Mouse (Mus musculus): ENCODE results near the gene Tmem132c.

The Tmem132c gene

GRCm38 (mm10) chr5:127289659-127290058 lies 48.1 kb downstream of the Tmem132c start:
- DNase-seq = no peak

DNA sequence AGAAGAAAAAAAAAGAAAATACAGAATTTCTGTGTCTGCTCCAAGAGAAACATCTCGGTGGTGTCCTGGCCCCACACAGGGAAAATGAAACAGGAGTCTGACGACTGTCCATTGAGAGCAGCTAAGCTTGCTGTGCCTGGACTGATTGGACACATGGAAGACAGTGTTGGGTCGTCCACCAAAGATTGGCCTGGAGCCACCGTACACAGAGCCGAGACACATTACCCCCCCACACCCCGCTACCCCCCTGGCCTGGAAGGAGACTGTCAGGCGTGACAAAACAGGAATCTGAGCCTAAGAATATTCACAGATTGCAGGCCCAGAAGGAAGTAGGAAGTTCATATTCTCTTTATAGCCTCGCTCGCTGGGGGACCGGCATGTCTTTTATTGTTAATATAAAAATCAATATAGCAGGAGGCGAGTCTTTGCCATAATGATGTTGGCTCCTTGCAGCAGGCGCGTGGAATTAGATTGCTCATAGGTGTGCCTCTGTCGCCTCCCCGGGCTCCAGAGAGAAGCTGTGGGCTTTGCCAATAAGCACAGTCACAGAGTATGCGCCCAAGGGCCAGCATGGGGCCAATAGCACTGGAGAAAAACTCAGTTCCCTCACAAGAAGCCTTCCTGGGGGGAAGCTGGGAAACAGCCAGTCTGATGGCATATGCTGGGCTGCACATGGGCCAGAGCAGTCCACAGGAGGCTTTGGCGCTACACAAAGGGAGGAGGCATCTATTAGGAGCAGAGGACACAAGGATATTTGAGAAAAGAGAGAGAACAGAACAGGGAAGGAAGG lies 49.0 kb downstream of the Tmem132c start:
- no peak for DNase-seq

DNA sequence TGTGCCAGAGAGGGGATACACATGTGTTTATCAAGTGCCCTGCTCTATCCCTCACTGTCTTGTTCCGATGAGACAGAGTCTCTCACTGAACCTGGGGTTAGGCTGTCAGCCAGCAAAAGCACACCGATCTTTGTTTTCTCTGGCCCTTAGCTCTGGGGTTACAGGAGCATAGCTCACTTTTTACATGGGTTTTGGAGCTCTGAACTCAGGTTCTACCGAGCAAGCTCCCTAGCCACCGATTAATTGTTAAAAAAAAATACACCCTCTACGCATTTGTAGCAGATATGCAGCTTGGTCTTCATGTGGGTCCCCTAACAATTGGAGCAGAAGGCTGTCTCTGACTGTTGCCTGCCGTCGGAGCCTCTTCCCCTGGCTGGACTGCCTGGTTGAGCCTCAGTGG lies 50.0 kb downstream of the Tmem132c start:
- DNase-seq = no peak

DNA sequence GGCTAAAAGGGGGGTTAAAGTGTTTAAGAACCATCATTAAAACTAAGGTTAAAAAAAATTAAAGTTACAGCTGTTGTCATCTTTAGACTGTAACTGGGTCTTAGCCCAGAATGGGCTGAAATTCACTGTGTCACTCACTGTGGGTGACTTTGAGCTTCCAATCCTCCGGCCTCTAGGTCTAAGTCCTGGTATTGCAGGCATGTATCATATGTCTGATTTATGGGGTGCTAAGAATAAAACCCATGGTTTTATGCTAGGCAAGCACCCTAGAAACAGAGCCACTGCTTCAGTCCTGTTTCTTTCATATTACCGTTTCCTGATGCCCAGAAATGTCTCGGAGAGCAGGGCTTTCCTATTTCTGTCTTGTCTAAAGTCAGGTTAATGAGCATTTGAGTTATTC lies 52.1 kb downstream of the Tmem132c start:
- DNase-seq = no peak

DNA sequence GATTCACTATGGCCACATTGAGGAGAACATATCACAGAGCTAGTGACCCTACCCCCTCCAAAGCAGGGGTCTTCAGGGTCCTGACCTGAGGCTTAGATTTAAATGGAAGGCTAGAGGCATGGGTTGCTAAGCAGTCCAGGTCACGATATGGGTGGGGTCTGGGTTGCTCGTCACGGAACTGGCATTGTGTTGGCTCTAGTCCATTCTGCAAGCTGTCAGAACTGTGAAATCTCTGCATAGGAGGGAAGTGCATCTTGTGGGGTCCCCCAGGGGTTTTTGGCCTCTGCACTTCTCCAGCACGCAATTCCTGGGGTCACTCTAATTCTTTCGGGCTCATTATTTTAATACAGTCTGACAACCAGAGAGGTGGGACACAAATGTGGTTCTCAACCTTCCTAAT lies 55.9 kb downstream of the Tmem132c start:
- DNase-seq = no peak

- DNase-seq = no peak
These were observed 56.5 kb downstream of the Tmem132c start for GRCm38 (mm10) chr5:127298060-127298459.

- DNase-seq = no peak
These were observed 57.4 kb downstream of the Tmem132c start for GRCm38 (mm10) chr5:127299010-127299409.

DNA sequence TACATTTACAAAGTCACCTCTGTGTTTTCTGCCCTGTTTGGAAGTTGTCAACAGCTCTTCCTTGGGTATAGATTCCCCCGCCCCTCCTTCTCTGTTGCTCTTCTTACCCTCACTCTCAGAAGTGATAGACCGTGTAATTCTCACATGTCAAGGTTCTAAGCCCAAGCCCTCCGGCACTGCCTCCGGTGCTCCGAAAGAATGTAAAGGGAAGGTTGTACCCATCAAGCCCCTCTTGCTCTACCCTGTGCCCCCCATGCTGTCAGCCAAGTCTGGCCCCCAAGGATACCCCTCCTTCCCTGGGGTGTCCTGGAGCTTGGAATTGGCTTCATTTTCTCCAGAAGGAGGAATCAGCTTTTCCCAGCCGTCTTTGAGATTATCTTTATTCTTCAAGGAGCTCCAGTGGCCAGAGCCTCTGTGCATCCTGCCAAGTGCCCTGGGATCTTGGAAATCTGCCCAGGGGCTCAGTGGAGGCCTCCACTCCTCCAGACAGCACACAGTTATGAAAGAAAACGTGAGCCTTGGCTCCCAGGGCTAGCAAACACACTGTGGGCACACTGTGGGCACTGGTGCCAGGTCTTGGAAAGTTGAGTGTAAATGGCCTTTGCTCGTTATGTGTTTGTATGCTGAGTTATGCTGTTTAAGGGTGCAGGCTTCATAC lies 59.1 kb downstream of the Tmem132c start:
- no peak for DNase-seq

DNA sequence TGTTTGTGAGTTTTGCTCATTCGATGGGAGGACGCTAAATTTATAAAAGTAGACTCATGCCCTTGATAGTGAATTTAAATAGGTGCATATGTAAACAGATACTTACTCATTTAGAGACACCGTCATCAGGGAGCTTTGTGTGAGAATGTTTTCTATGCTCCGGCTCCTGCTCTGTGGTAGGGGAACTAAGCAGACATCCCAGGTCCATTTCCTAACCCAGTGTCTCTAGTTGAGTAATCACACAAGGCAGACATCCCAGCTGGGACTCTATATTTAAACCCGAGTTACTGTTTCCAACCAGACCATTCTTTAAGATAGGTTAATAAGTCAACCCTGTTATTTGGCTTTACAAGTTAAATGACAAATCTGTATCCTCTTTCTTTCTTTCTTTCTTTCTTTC lies 63.7 kb downstream of the Tmem132c start:
- no peak for DNase-seq

DNA sequence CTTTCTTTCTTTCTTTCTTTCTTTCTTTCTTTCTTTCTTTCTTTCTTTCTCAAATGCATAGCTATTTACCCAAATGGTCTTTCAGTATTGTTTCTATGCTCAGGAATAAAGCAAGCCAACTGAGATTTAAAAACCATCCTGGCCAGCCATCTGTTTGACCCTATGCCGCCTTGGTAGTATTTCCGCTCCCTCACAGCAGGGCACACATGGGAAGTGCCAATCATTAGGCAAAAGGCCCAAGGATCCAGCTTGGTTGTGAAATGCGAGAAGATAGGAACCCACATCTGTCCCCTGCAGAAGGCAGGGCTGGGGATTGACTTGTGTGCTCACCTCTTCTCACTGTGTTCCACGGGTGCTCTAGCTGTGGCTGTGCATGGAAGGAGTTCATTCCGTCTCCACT lies 64.1 kb downstream of the Tmem132c start:
- DNase-seq = no peak

DNA sequence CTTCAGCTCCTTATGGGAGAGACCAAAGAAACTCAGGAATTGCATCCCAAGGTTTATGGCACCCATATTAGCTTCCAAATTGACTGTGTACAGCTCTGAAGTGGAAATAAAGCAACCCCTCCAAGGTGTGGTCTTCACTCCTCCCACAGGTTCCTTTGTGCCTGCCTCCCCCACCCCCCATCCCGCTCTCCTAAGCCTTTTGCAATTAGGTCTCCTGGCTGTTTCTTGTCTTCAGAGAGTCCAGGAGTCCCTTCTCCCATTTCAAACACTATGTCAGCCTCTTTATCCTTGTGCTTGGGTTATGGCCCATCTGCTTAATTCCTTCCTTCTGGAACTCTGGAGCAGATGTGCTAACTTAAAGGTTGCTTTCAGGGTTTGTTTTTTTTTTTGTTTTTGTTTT lies 65.1 kb downstream of the Tmem132c start:
- no peak for DNase-seq

- no peak for DNase-seq
These were observed 68.9 kb downstream of the Tmem132c start for GRCm38 (mm10) chr5:127310318-127311004.

GRCm38 (mm10) chr5:127311005-127311331 lies 69.4 kb downstream of the Tmem132c start:
- no peak for DNase-seq

DNA sequence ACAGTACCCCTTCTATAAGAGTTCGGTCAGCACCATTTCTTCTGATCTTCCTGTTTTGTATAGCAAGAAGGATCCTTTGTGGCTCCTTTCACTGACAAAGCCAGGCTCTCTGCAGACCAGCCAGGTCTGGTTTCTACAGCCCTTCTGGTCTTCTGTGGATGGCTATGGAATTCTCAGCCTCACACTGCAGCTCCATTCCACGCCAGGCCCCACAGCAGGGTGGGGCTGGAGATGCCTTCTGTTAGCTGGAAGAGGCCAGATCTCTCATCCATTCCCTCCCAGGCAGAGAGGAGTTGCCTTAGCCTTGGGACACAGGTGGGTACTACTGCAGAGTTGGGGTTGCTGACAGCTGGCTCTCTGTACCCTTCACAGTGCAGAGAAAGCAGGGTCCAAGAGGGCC lies 72.0 kb downstream of the Tmem132c start:
- DNase-seq = no peak

DNA sequence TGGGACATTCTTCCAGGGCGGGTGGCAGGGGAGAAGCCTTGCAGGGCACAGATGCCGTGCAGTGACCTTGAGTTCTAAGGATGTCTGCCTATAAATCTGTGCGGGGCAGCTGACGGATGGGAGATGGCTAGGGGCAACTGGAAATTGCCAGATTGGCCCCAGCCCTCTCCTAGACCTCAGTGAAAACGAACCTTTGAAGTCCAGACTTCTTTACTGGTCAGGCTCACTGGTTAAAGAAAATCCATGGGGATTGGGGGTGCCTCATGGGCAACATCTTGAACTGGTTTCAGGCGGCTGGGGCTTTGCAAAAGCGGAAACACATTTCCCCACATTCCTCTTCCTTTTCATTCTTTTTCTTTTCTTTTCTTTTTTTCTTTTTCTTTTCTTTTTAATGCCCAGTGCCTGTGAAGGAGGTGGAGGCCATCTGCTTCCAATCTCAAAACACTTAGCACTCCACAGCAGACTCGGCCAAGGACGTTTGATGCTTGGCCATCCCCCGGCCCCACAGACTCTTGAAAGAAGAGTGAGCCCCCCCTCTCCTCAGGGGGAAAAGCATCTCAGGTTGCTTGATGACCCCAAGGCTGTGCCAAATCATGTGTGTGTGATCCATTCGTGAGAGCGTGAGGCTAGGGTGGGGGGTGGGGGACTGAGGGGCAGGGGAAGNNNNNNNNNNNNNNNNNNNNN lies 77.6 kb downstream of the Tmem132c start:
- DNase-seq = no peak

DNA sequence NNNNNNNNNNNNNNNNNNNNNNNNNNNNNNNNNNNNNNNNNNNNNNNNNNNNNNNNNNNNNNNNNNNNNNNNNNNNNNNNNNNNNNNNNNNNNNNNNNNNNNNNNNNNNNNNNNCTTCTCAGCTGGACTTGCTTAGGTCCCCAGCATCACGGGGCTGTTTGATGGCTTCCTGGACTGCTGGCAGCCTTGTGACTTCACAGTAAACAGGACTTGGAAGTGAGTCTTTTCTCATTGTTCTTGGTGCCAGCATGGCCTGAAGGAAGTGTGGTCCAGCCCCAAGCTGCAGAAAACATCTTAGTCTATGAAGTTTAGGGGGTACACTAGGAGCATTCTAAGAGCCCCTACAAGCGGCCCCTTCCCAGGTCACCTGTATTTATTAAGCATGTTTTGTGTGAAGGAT lies 83.0 kb downstream of the Tmem132c start:
- DNase-seq = no peak

GRCm38 (mm10) chr5:127336048-127336907 lies 94.7 kb downstream of the Tmem132c start:
- no peak for DNase-seq

GRCm38 (mm10) chr5:127336908-127337265 lies 95.3 kb downstream of the Tmem132c start:
- DNase-seq = no peak

DNA sequence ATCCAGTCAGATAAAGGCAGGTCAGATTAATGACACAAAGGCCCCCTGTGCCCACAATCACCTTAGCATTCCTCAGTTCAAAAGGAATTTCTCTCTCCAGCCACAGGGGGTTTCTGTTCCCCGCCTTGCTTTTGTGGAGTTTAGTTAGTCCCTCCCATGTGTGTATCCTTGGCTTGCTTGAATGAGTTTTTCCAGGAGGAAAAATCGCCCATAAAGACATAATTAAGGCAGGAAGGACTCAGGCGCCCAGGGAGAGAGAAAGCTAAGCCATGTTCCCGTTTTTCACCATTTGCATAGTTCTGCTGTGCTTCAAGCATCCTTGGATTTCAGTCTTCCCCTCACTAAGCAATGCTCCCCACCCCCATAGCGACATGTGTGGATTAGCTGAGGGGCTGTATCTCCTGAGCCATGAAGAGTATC lies 97.4 kb downstream of the Tmem132c start:
- no peak for DNase-seq

GRCm38 (mm10) chr5:127341158-127341557 lies 99.5 kb downstream of the Tmem132c start:
- DNase-seq = no peak

- no peak for DNase-seq
These were observed 103.1 kb downstream of the Tmem132c start for GRCm38 (mm10) chr5:127344721-127345120.

DNA sequence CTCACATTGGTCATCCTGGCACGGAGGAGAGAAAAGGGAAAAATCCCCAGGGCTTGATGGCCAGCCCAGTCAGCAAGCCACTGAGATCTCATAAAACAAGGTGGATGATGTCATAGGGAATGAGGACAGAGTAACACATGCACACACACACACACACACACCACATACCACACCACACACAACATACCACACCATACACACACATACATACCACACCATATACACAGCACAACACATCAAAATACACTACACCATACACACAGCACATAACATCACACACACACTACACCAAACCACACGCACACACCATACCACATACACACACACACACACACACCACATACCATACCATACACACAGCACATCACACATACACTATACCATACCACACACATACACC lies 104.8 kb downstream of the Tmem132c start:
- no peak for DNase-seq
